Mouse (Mus musculus) forelimb bud, embryonic 11.5 days (tissue): ENCODE measurements at regions not wholly inside any gene's neighbourhood (a gene's known extent, or its start where the extent isn't known, plus 50 kb on each side); places are given as distances from the start of the nearest gene placed in this dataset.

Source experiments
- DNase-seq: peaks from one replicate; pipeline ENCODE4 v3.0.0-alpha.2; 2012; ENCODE audit warnings: low read depth, low spot score

GRCm38 (mm10) chr3:54993761-54994160 lies 61.5 kb downstream of the Ccna1 start:
- no peak for DNase-seq

- no peak for DNase-seq
Observed at GRCm38 (mm10) chr3:54990073-54990472, 65.2 kb downstream of the Ccna1 start.

GRCm38 (mm10) chr3:54989358-54989757 lies 65.9 kb downstream of the Ccna1 start:
- DNase-seq, result no peak

- no peak for DNase-seq
Observed at GRCm38 (mm10) chr3:54981488-54981887, 65.8 kb upstream of the Sertm1 start.

GRCm38 (mm10) chr3:54980312-54980711 lies 64.6 kb upstream of the Sertm1 start:
- DNase-seq, result no peak

- peak; percentile 20 for DNase-seq
Observed at GRCm38 (mm10) chr3:54965512-54965911, 49.8 kb upstream of the Sertm1 start.
